Comparison of ENCODE assay signal across 8 mouse cellular contexts in the genomic region with DNA sequence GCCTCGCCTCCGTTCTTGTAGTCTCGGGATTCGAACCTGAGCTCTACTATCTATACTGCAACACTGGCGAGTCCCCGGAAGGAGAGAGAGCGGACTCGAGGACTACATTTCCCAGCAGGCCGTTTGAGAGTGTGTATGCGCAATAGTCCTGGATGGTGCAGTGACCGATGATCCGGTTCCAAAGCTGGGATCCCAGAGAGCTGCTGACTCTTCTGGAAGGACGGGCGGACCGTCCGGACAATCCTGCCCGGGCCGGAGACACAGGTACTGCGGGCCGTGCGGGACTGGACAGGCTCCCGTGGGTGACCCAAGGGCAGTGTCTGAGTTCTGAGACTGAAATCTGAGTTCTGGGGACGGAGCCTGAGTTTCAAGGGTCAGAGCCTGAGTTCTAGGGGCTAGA. TPM values are rescaled to one million over a fixed set of nuclear protein-coding genes. Genes with fewer than 3 reads are reported as not detected.
DNase-seq lines count a peak whose midpoint lies in the region; ATAC-seq lines count a peak whose summit lies in the region.

No protein-coding gene starts in this region.

- H3K27me3 ChIP-seq in embryonic facial prominence, embryonic 13.5 days = no peaks in the 10 kb centered on the region
- H3K27me3 ChIP-seq in limb, embryonic 13.5 days = no peaks in the 10 kb centered on the region
- no peaks in the 10 kb centered on the region for H3K27me3 ChIP-seq in midbrain, embryonic 14.5 days (ENCODE audit: control insufficient read depth, insufficient read depth, low read length)

- H3K4me3 ChIP-seq in embryonic facial prominence, embryonic 13.5 days = peak overlapping the region; percentile 80
- peak overlapping the region; percentile 75 for H3K4me3 ChIP-seq in limb, embryonic 13.5 days
- peak overlapping the region; percentile 58 for H3K4me3 ChIP-seq in midbrain, embryonic 14.5 days (replicated peaks; ENCODE audit: low read depth, low read length)

- peaks cover 25% of the 10 kb centered on the region for H3K4me1 ChIP-seq in embryonic facial prominence, embryonic 13.5 days
- peaks cover 21% of the 10 kb centered on the region for H3K4me1 ChIP-seq in limb, embryonic 13.5 days
- peaks cover 12% of the 10 kb centered on the region; the same call in 1 of the 2 replicates for H3K4me1 ChIP-seq in midbrain, embryonic 14.5 days (ENCODE audit: control insufficient read depth, insufficient read depth, low read length)

- peak overlapping the region; percentile 84 for H3K4me2 ChIP-seq in embryonic facial prominence, embryonic 13.5 days
- H3K4me2 ChIP-seq in limb, embryonic 13.5 days (replicated peaks) = peak overlapping the region; percentile 95
- peak overlapping the region; percentile 77 for H3K4me2 ChIP-seq in midbrain, embryonic 14.5 days (ENCODE audit: low read length)

- H3K9me3 ChIP-seq in embryonic facial prominence, embryonic 13.5 days = no peaks in the 10 kb centered on the region
- H3K9me3 ChIP-seq in limb, embryonic 13.5 days = no peaks in the 10 kb centered on the region
- no peaks in the 10 kb centered on the region for H3K9me3 ChIP-seq in midbrain, embryonic 14.5 days (ENCODE audit: control insufficient read depth, low read length)

- H3K9ac ChIP-seq in embryonic facial prominence, embryonic 13.5 days = peak overlapping the region; percentile 92
- H3K9ac ChIP-seq in limb, embryonic 13.5 days = peak overlapping the region; percentile 87
- peak overlapping the region; percentile 75 for H3K9ac ChIP-seq in midbrain, embryonic 14.5 days (replicated peaks; ENCODE audit: low read length)

- 5% methylated on average over 23 of the region's 23 CpGs for WGBS in embryonic facial prominence, embryonic 13.5 days
- WGBS in limb, embryonic 13.5 days = 3% methylated on average over 23 of the region's 23 CpGs
- WGBS in midbrain, embryonic 14.5 days = 2% methylated on average over 23 of the region's 23 CpGs

- H3K27ac ChIP-seq in embryonic facial prominence, embryonic 13.5 days = no peak overlapping the region
- H3K27ac ChIP-seq in limb, embryonic 13.5 days = peak overlapping the region; percentile 63; the same call in 1 of the 2 replicates
- no peak overlapping the region; the same call in 1 of the 2 replicates for H3K27ac ChIP-seq in midbrain, embryonic 14.5 days (replicated peaks; ENCODE audit: low read depth, low read length)

- 0 out of 2 replicates have a peak, but pooled peaks have one; percentile 35 for ATAC-seq in embryonic facial prominence, embryonic 13.5 days (ENCODE audit: insufficient number of reproducible peaks, insufficient read depth, low FRiP score, low TSS enrichment, low read depth)
- ATAC-seq in limb, embryonic 13.5 days (ENCODE audit: low FRiP score, low read depth) = no peak
- ATAC-seq in midbrain, embryonic 14.5 days (ENCODE audit: low FRiP score, low TSS enrichment) = peak; percentile 40; the same call in 1 of the 2 replicates

- peak; percentile 93 for DNase-seq in 416B (ENCODE audit: low read depth)
- DNase-seq in adrenal gland, postnatal 4 days (ENCODE audit: low spot score in 2 of 2) = peak; percentile 41 to 63
- DNase-seq in heart, adult 8-10 months (ENCODE audit: low spot score) = peak; percentile 90
- peak; percentile 91 to 92 for DNase-seq in kidney, adult 8-10 months
- peak; percentile 92 for DNase-seq in midbrain, embryonic 14.5 days
- peak; percentile 62 for DNase-seq in spleen, adult 12 weeks (ENCODE audit: low spot score)

- H3K36me3 ChIP-seq in embryonic facial prominence, embryonic 13.5 days = peaks cover 59% of the 10 kb centered on the region
- peaks cover 63% of the 10 kb centered on the region for H3K36me3 ChIP-seq in limb, embryonic 13.5 days
- peaks cover 43% of the 10 kb centered on the region for H3K36me3 ChIP-seq in midbrain, embryonic 14.5 days (ENCODE audit: control insufficient read depth, insufficient read depth, low read length)

RNA-seq across cellular contexts. Expression of gene Apba3, which starts 1.3 kb away (rescaled TPM):
- total RNA-seq in adrenal gland, postnatal 4 days (2021) = 10 to 100 TPM; 47.8 to 49.5 TPM
- 61.9 and 67.9 TPM in 2 replicates for polyA plus RNA-seq in embryonic facial prominence, embryonic 13.5 days (2015; fragmentation: Nextera tagmentation; extraction: Ambion mirVana)
- 100 to 1,000 TPM; 105 to 122 (median 112) TPM for total RNA-seq in heart, adult 8-10 months (2022)
- 63.3 and 63.5 TPM in 2 replicates for polyA plus RNA-seq in limb, embryonic 13.5 days (2015; fragmentation: Nextera tagmentation; extraction: Ambion mirVana)
- polyA plus RNA-seq in midbrain, embryonic 14.5 days (2014; fragmentation: Nextera tagmentation; extraction: Ambion mirVana) = 25.1 and 27.5 TPM in 2 replicates

RNA-seq across cellular contexts. Expression of gene Mrpl54, which starts 1.3 kb away (rescaled TPM):
- 100 to 1,000 TPM; 107 to 108 TPM for total RNA-seq in adrenal gland, postnatal 4 days (2021)
- 197 and 202 TPM in 2 replicates for polyA plus RNA-seq in embryonic facial prominence, embryonic 13.5 days (2015; fragmentation: Nextera tagmentation; extraction: Ambion mirVana)
- total RNA-seq in heart, adult 8-10 months (2022) = 100 to 1,000 TPM; 105 to 124 (median 112) TPM
- polyA plus RNA-seq in limb, embryonic 13.5 days (2015; fragmentation: Nextera tagmentation; extraction: Ambion mirVana) = 206 and 213 TPM in 2 replicates
- polyA plus RNA-seq in midbrain, embryonic 14.5 days (2014; fragmentation: Nextera tagmentation; extraction: Ambion mirVana) = 121 and 152 TPM in 2 replicates

RNA-seq across cellular contexts. Expression of gene Matk, which starts 15.3 kb away (rescaled TPM):
- 1 to 10 TPM; 2.9 to 3.0 TPM for total RNA-seq in adrenal gland, postnatal 4 days (2021)
- 7.0 and 7.4 TPM in 2 replicates for polyA plus RNA-seq in embryonic facial prominence, embryonic 13.5 days (2015; fragmentation: Nextera tagmentation; extraction: Ambion mirVana)
- total RNA-seq in heart, adult 8-10 months (2022) = under 1 TPM; 0.26 to 0.75 (median 0.62) TPM
- polyA plus RNA-seq in limb, embryonic 13.5 days (2015; fragmentation: Nextera tagmentation; extraction: Ambion mirVana) = 4.7 and 5.4 TPM in 2 replicates
- 14.8 and 29.4 TPM in 2 replicates for polyA plus RNA-seq in midbrain, embryonic 14.5 days (2014; fragmentation: Nextera tagmentation; extraction: Ambion mirVana)

RNA-seq across cellular contexts. Expression of gene Tjp3, which starts 23.3 kb away (rescaled TPM):
- 1 to 10 TPM; 1.8 to 3.1 TPM for total RNA-seq in adrenal gland, postnatal 4 days (2021)
- 5.0 and 7.2 TPM in 2 replicates for polyA plus RNA-seq in embryonic facial prominence, embryonic 13.5 days (2015; fragmentation: Nextera tagmentation; extraction: Ambion mirVana)
- under 1 TPM in 1 of 4 experiments, not detected in 3; 0.22 TPM for total RNA-seq in heart, adult 8-10 months (2022)
- 2.6 and 2.9 TPM in 2 replicates for polyA plus RNA-seq in limb, embryonic 13.5 days (2015; fragmentation: Nextera tagmentation; extraction: Ambion mirVana)
- 4.4 and 5.7 TPM in 2 replicates for polyA plus RNA-seq in midbrain, embryonic 14.5 days (2014; fragmentation: Nextera tagmentation; extraction: Ambion mirVana)

RNA-seq across cellular contexts. Expression of gene Pip5k1c, which starts 24.7 kb away (rescaled TPM):
- 10 to 100 TPM; 65.2 to 71.1 TPM for total RNA-seq in adrenal gland, postnatal 4 days (2021)
- polyA plus RNA-seq in embryonic facial prominence, embryonic 13.5 days (2015; fragmentation: Nextera tagmentation; extraction: Ambion mirVana) = 56.0 and 57.6 TPM in 2 replicates
- 10 to 100 TPM; 25.7 to 29.5 (median 26.8) TPM for total RNA-seq in heart, adult 8-10 months (2022)
- polyA plus RNA-seq in limb, embryonic 13.5 days (2015; fragmentation: Nextera tagmentation; extraction: Ambion mirVana) = 51.5 and 58.5 TPM in 2 replicates
- 102 and 132 TPM in 2 replicates for polyA plus RNA-seq in midbrain, embryonic 14.5 days (2014; fragmentation: Nextera tagmentation; extraction: Ambion mirVana)
